In the genomic region with DNA sequence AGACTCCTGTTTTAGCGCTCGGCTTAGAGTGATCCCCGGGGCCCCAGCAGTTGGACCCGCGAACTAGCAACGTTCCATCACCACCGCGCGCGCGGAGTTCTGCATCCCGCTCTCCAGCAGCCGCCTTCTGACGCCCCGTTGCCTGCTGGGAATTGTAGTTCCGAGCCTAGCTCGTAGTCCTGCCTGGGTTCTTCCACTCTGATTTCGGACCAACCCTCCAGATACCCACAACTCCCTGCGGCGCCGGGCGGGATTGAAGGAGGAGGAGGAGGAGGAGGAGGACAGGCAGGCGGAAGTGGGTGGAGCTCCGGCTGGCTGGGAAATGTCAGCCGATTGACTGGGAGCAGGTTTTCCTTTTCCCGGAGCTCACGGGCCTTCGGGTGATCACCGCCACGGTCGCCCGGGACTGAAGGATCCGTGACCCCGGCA, we compare ENCODE assay signal across 8 mouse cellular contexts. TPM values are rescaled to one million over a fixed set of nuclear protein-coding genes. Genes with fewer than 3 reads are reported as not detected.
DNase-seq lines count a peak whose midpoint lies in the region; ATAC-seq and TF ChIP-seq lines count a peak whose summit lies in the region.

TSS of gene Lmbrd2 (plus strand) at position 299 of the 429 bp plus-strand sequence.

- peak; percentile 70; the same call in 1 of the 2 replicates for TF ChIP-seq POLR2A in cortical plate, adult 2 months (IDR thresholded peaks at IDR 0.05; ENCODE audit: extremely low read depth, insufficient read depth, low read length)

- peak; percentile 94 for DNase-seq in gastrocnemius, postnatal 10 days
- DNase-seq in induced T-regulatory cell, adult 2 months (ENCODE audit: low read depth) = peak; percentile 97
- peak; percentile 91 to 97 for DNase-seq in left cerebral cortex, adult 9 months (ENCODE audit: low spot score in 2 of 2)
- DNase-seq in right cerebral cortex, postnatal 14 days = peak; percentile 95
- peak; percentile 94 to 97 for DNase-seq in urinary bladder, postnatal 36 days (ENCODE audit: low spot score in 2 of 2)

- H3K4me1 ChIP-seq in cortical plate, adult 2 months (ENCODE audit: control insufficient read depth, insufficient read depth, low read length) = peaks cover 3% of the 10 kb centered on the region; the same call in 1 of the 2 replicates

- no peak for TF ChIP-seq CTCF in cortical plate, adult 2 months (IDR thresholded peaks at IDR 0.05; ENCODE audit: extremely low read depth, insufficient read depth, low read length)

- ATAC-seq in activated CD4-positive, CD25-positive, alpha-beta regulatory T cell, adult 4 months = peak; percentile 98
- ATAC-seq in megakaryocyte progenitor cell, adult 5-6 weeks (replicated peaks; ENCODE audit: poor library complexity) = peak; percentile 99

- peak within 1 kb of the TSS; percentile 43; the same call in 1 of the 2 replicates for H3K27ac ChIP-seq in cortical plate, adult 2 months (ENCODE audit: insufficient read depth, low read length)

- peak within 1 kb of the TSS; percentile 83 for H3K4me3 ChIP-seq in cortical plate, adult 2 months (ENCODE audit: insufficient read depth, low read length)

RNA-seq across cellular contexts. Expression of gene Lmbrd2, which starts in this region (rescaled TPM):
- 1 to 10 TPM; 3.0 to 3.6 TPM for polyA plus RNA-seq in activated CD4-positive, CD25-positive, alpha-beta regulatory T cell, adult 4 months (2017; shearing (Covaris generic))
- 24.1 and 24.5 TPM in 2 replicates for polyA plus RNA-seq in cortical plate, adult 2 months (2012; rRNA removed)
- 10 to 100 TPM; 16.6 to 16.7 TPM for total RNA-seq in gastrocnemius, postnatal 10 days (2021)
- 10.0 and 11.6 TPM in 2 replicates for total RNA-seq in megakaryocyte progenitor cell, adult 5-6 weeks (2015)
- total RNA-seq in megakaryocyte progenitor cell, adult 5-6 weeks (2017) = 4.5 and 9.6 TPM in 2 replicates

Comparison
In these comparisons a context has a peak if more than half of its experiments do, and no peak if none do; other contexts are left out.
1. Peak in every context shown above with its lines: DNase-seq, ATAC-seq, H3K4me3 ChIP-seq and H3K27ac ChIP-seq.